Mouse (Mus musculus) R1 (cell line): ENCODE measurements around the gene Celsr3.
A peak's percentile ranks its signal among the peaks of the same experiment; 100 is the strongest.

ENCODE experiments used
- DNase-seq: peaks from one replicate; pipeline ENCODE4 v3.0.0-alpha.2; 2018; ENCODE audit warnings: low read depth, low spot score

The Celsr3 gene

DNA sequence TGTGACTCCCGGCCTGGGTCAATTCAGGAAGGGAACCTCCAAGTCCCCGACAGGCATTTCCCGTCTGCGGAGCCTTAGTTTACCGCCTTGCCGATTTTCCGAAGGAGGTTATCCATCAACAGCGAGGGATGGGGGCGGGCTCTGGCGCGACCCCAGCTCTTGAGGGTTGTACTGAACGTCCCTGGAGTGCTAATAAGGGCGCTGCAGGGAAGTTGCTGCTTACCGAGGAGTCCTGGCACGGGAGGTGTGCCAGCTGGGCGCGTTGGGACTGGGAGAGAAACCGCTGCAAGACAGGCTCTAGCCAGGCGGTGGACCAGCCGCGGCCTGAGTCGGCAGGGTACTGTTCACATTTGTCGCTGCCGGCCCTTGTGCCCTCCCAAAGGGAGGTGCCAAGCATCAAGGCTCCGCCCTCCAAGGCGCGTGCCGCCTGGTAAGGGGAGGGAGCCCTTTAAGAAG is 28.1 kb downstream of the Celsr3 start:
- DNase-seq = peak; percentile 95

DNA sequence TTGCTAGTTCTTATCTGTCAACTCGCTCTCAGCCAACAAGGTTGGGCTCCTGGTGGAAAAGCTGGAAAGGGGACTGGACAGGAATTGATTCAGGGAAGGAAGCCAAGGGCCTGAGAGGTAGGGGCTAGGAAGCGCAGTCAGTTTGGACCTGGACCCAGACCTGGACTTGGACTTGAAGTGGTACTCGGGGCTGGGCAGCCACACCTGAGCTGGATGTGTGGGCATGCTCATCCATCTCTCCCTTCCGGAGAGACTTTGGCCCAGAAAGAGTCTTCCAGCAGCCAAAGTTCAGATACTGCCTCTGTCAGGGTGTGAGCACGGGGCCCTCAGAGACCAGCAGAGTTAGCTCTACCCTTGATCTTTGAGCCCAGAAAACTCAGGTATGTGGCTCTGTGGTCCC is 29.2 kb downstream of the Celsr3 start:
- no peak for DNase-seq

DNA sequence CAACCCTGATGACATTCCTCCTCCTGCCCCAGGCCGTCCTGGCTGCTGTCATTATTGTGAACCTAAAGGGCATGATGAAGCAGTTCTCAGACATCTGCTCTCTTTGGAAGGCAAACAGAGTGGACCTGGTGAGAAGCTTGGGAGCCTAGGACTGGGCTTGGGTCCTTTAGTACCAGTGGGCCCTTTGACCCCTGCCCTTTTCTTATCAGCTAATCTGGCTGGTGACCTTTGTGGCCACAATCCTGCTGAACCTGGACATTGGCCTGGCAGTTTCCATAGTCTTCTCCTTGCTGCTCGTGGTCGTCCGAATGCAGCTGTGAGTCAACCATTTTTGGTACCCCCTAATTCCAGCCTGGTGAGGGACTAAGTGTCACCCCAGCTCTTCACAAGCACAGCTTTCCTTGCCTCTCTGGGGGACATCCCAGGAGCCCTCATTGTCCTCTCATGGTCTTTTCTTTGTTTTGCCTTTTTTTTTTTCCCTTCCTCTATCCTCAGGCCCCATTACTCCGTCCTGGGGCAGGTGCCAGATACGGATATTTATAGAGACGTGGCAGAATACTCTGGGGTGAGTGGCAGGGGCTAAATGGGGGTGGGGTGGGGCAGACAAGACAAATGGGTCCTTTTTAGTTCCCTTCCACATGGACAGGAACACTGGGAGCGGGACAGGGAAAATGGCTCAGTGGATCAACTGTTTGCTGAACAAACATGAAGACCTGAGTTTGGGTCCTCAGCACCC is 32.8 kb downstream of the Celsr3 start:
- DNase-seq = no peak
